Mouse (Mus musculus) MEL (cell line): ENCODE data around the gene Igsf23. TPM values are rescaled to one million over a fixed set of nuclear protein-coding genes. Genes with fewer than 3 reads are reported as not detected.
A peak's percentile ranks its signal among the peaks of the same experiment; 100 is the strongest.

Experiments used
- DNase-seq: peaks from one replicate; pipeline ENCODE4 v3.0.0; 2011; ENCODE audit warnings: low read depth, low spot score
- H3K27ac ChIP-seq: 2 replicates; pipeline ENCODE4 v1.5.1; 2012; ENCODE audit warnings: low read depth, mild to moderate bottlenecking, control low read depth, low read length, moderate library complexity; ENCODE audit not compliant: control insufficient read depth
- H3K27me3 ChIP-seq, 2 experiments: fragments of 150-350 bp in 1 of 2; sonication (generic) in 1 of 2; 2 replicates each; pipeline ENCODE4 v1.6.1; 2012; ENCODE audit warnings: low read length in 2 of 2, mild to moderate bottlenecking in 2 of 2, improper control_type of control experiment in 1 of 2, moderate library complexity in 1 of 2; ENCODE audit not compliant: insufficient read depth in 2 of 2, control insufficient read depth in 1 of 2
- H3K36me3 ChIP-seq, 2 experiments: 2 replicates each; pipeline ENCODE4 v1.6.1; 2012 to 2014; ENCODE audit warnings: low read length in 2 of 2, improper control_type of control experiment in 1 of 2, inconsistent platforms in 1 of 2, mild to moderate bottlenecking in 1 of 2; ENCODE audit not compliant: insufficient read depth in 2 of 2, control insufficient read depth in 1 of 2
- H3K4me1 ChIP-seq, 2 experiments: fragments of 150-350 bp in 1 of 2; sonication (generic) in 1 of 2; 2 replicates each; pipeline ENCODE4 v1.6.1; 2012; ENCODE audit warnings: low read length in 2 of 2, improper control_type of control experiment in 1 of 2, mild to moderate bottlenecking in 1 of 2; ENCODE audit not compliant: insufficient read depth in 2 of 2, control insufficient read depth in 1 of 2
- H3K4me3 ChIP-seq, 2 experiments: fragments of 150-350 bp in 1 of 2; sonication (generic) in 1 of 2; 2 replicates each; pipeline ENCODE4 v1.5.1; 2012; ENCODE audit warnings: low read depth in 2 of 2, low read length in 2 of 2, mild to moderate bottlenecking in 2 of 2, moderate library complexity in 2 of 2, control low read depth in 1 of 2, improper control_type of control experiment in 1 of 2; ENCODE audit not compliant: control insufficient read depth in 1 of 2, insufficient read depth in 1 of 2
- H3K79me2 ChIP-seq: 2 replicates; pipeline ENCODE4 v1.6.1; 2012; ENCODE audit warnings: mild to moderate bottlenecking, low read length, moderate library complexity; ENCODE audit not compliant: control insufficient read depth, poor library complexity, insufficient read depth
- H3K9ac ChIP-seq: 2 replicates; pipeline ENCODE4 v1.6.1; 2012; ENCODE audit warnings: low read depth, mild to moderate bottlenecking, control low read depth, low read length, moderate library complexity; ENCODE audit not compliant: control insufficient read depth, poor library complexity, severe bottlenecking
- H3K9me3 ChIP-seq: fragments of 150-350 bp; sonication (generic); replicated peaks from 2 replicates; pipeline ENCODE4 v1.6.1; 2012; ENCODE audit warnings: mild to moderate bottlenecking, low read length, improper control_type of control experiment, moderate library complexity; ENCODE audit not compliant: insufficient read depth
- BHLHE40 ChIP-seq: IDR thresholded peaks from 2 replicates; pipeline ENCODE4 v1.6.1; 2012; ENCODE audit warnings: low read depth, mild to moderate bottlenecking, inconsistent platforms, low read length, improper control_type of control experiment, borderline replicate concordance
- CTCF ChIP-seq, 3 experiments: IDR thresholded peaks in 2 of 3; conservative IDR thresholded peaks in 1 of 3; 2 replicates each; pipeline ENCODE4 v1.5.1; 2011 to 2012; ENCODE audit warnings: low read length in 3 of 3, low read depth in 2 of 3, mild to moderate bottlenecking in 2 of 3, improper control_type of control experiment in 1 of 3, inconsistent platforms in 1 of 3, mixed read lengths in 1 of 3, moderate library complexity in 1 of 3; ENCODE audit not compliant: control insufficient read depth in 1 of 3, insufficient read depth in 1 of 3, poor library complexity in 1 of 3, severe bottlenecking in 1 of 3
- E2F4 ChIP-seq: IDR thresholded peaks from 2 replicates; pipeline ENCODE4 v1.6.1; 2011; ENCODE audit warnings: low read depth, low read length, improper control_type of control experiment, borderline replicate concordance
- ELF1 ChIP-seq: IDR thresholded peaks from 2 replicates; pipeline ENCODE4 v1.6.1; 2014; ENCODE audit warnings: low read depth, mild to moderate bottlenecking, inconsistent platforms, low read length, improper control_type of control experiment, moderate library complexity
- EP300 ChIP-seq, 2 experiments: IDR thresholded peaks; 2 replicates each; pipeline ENCODE4 v1.6.1; 2011; ENCODE audit warnings: improper control_type of control experiment in 2 of 2, low read length in 2 of 2, low read depth in 1 of 2, mild to moderate bottlenecking in 1 of 2
- JUND ChIP-seq: IDR thresholded peaks from 2 replicates; pipeline ENCODE4 v1.6.1; 2011; ENCODE audit warnings: low read depth, mild to moderate bottlenecking, improper control_type of control experiment, low read length
- MAX ChIP-seq: IDR thresholded peaks from 2 replicates; pipeline ENCODE4 v1.6.1; 2011; ENCODE audit warnings: low read length, improper control_type of control experiment
- MAZ ChIP-seq: IDR thresholded peaks from 2 replicates; pipeline ENCODE4 v1.6.1; 2012; ENCODE audit warnings: low read depth, mild to moderate bottlenecking, inconsistent platforms, low read length, improper control_type of control experiment
- MYC ChIP-seq: IDR thresholded peaks from 2 replicates; pipeline ENCODE4 v1.6.1; 2011; ENCODE audit warnings: low read depth, mild to moderate bottlenecking, low read length, improper control_type of control experiment, moderate library complexity
- POLR2AphosphoS2 ChIP-seq: IDR thresholded peaks from 2 replicates; pipeline ENCODE4 v1.6.1; 2011; ENCODE audit warnings: low read length, improper control_type of control experiment
- RAD21 ChIP-seq: IDR thresholded peaks from 2 replicates; pipeline ENCODE4 v1.6.1; 2011; ENCODE audit warnings: mild to moderate bottlenecking, low read depth, low read length, improper control_type of control experiment
- RCOR1 ChIP-seq: IDR thresholded peaks from 2 replicates; pipeline ENCODE4 v1.6.1; 2012; ENCODE audit warnings: low read depth, mild to moderate bottlenecking, inconsistent platforms, low read length, improper control_type of control experiment
- SIN3A ChIP-seq: IDR thresholded peaks from 2 replicates; pipeline ENCODE4 v1.6.1; 2012; ENCODE audit warnings: low read length, improper control_type of control experiment, inconsistent platforms
- SMC3 ChIP-seq: IDR thresholded peaks from 2 replicates; pipeline ENCODE4 v1.6.1; 2011; ENCODE audit warnings: low read depth, low read length, improper control_type of control experiment
- TBP ChIP-seq: IDR thresholded peaks from 2 replicates; pipeline ENCODE4 v1.8.0; 2011; ENCODE audit warnings: low read depth, low read length, improper control_type of control experiment
- UBTF ChIP-seq: IDR thresholded peaks from 2 replicates; pipeline ENCODE4 v1.6.1; 2012; ENCODE audit warnings: low read depth, mild to moderate bottlenecking, inconsistent platforms, low read length, improper control_type of control experiment, moderate library complexity, borderline replicate concordance; ENCODE audit not compliant: insufficient read depth
- ZC3H11A ChIP-seq: IDR thresholded peaks from 2 replicates; pipeline ENCODE4 v1.6.1; 2012; ENCODE audit warnings: low read depth, mild to moderate bottlenecking, inconsistent platforms, low read length, improper control_type of control experiment
- ZKSCAN1 ChIP-seq: IDR thresholded peaks from 2 replicates; pipeline ENCODE4 v1.6.1; 2012; ENCODE audit warnings: low read depth, mild to moderate bottlenecking, inconsistent platforms, low read length, improper control_type of control experiment, moderate library complexity
- ZMIZ1 ChIP-seq: IDR thresholded peaks from 2 replicates; pipeline ENCODE4 v1.6.1; 2012; ENCODE audit warnings: low read depth, mild to moderate bottlenecking, inconsistent platforms, low read length, improper control_type of control experiment, moderate library complexity
- ZNF384 ChIP-seq: IDR thresholded peaks from 2 replicates; pipeline ENCODE4 v1.6.1; 2012; ENCODE audit warnings: low read depth, mild to moderate bottlenecking, inconsistent platforms, low read length, improper control_type of control experiment
- polyA plus RNA-seq, 2 experiments: library from polyadenylated mRNA; stranded (reverse) in 1 of 2; unstranded in 1 of 2; fragments of >175 nt in 1 of 2; fragments of >200 nt in 1 of 2; gene quantifications; 2 replicates each; pipeline versions ENCODE4 v1.2.1 to v1.2.4; 2012; ENCODE audit warnings: low replicate concordance in 2 of 2, low read depth in 1 of 2; ENCODE audit not compliant: insufficient read length in 2 of 2, insufficient read depth in 1 of 2, missing spikeins in 1 of 2
- total RNA-seq: library from RNA; depleted of rRNA; stranded (reverse); fragments of 300-350 nt; gene quantifications from 2 replicates; pipeline ENCODE4 v1.2.3, GENCODE M21; 2012

Igsf23 gene
- total and polyA plus RNA-seq, 3 experiments = 0.08 to 0.35 TPM; not detected in 1

- no peak overlapping the region for H3K4me3 ChIP-seq
- no peaks in the 10 kb centered on the region for H3K36me3 ChIP-seq
- peaks cover 0 to 3% of the 10 kb centered on the region in 2 experiments; a peak in 1 of 4 replicates for H3K27me3 ChIP-seq
- no peaks in the 10 kb centered on the region for H3K9me3 ChIP-seq
- H3K27ac ChIP-seq = no peak overlapping the region
- TF ChIP-seq E2F4 (no peak), ELF1 (no peak), EP300 (IDR thresholded peaks at IDR 0.05; ENCODE audit: low read depth in 1 of 2, low read length in 2 of 2) (no peak), TBP (no peak)
- TF ChIP-seq, all 39 proteins: peak for 0
- Histone ChIP-seq H3K79me2 (no peaks in the 10 kb centered on the region), H3K4me1 (no peaks in the 10 kb centered on the region), H3K9ac (no peak overlapping the region)
- no peak for DNase-seq
Measured at GRCm38 (mm10) chr7:19962423-19962822, 11.9 kb upstream of the Igsf23 start.

GRCm38 (mm10) chr7:19956341-19956781, 5.8 kb upstream of the Igsf23 start:
- Histone ChIP-seq H3K27me3 (peaks cover 0 to 3% of the 10 kb centered on the region in 2 experiments; a peak in 1 of 4 replicates), H3K36me3 (peaks cover 0 to 2% of the 10 kb centered on the region in 2 experiments; a peak in 1 of 4 replicates), H3K27ac (no peak overlapping the region), H3K9ac (no peak overlapping the region), H3K79me2 (no peaks in the 10 kb centered on the region), H3K9me3 (no peaks in the 10 kb centered on the region), H3K4me3 (no peak overlapping the region), H3K4me1 (0 out of 4 replicates have a peak, but pooled peaks cover 0 to 4% of the 10 kb centered on the region in 2 experiments)
- peak; percentile 79 for DNase-seq
- TF ChIP-seq ZKSCAN1 (no peak), ZMIZ1 (no peak), CTCF (IDR thresholded peaks at IDR 0.05 in 2 of 3, conservative IDR thresholded peaks at IDR 0.05 in 1 of 3; ENCODE audit: control insufficient read depth in 1 of 3, insufficient read depth in 1 of 3, low read depth in 2 of 3, low read length in 3 of 3, poor library complexity in 1 of 3, severe bottlenecking in 1 of 3) (peak; percentile 66 to 88 (median 78)), E2F4 (no peak), MAZ (no peak), ELF1 (no peak), MAX (no peak), TBP (no peak), SIN3A (no peak), RAD21 (peak; percentile 80), MYC (no peak), POLR2AphosphoS2 (no peak), ZC3H11A (peak; percentile 54), ZNF384 (no peak), SMC3 (peak; percentile 66), RCOR1 (no peak), JUND (no peak), UBTF (no peak), BHLHE40 (peak; percentile 73)
